Mouse (Mus musculus): Measurements from ENCODE around the gene Rabgef1.
A peak's percentile ranks its signal among the peaks of the same experiment; 100 is the strongest.

The Rabgef1 gene

GRCm38 (mm10) chr5:130216781-130217180 lies 45.2 kb downstream of the Rabgef1 start, which contains the start of gene Tmem248:
Gene Tmem248, plus strand, starts transcription at chr5:130217081.
- no peak for DNase-seq (ENCODE audit: low read depth, low spot score)

- no peak for DNase-seq (ENCODE audit: low read depth, low spot score)
Measured at GRCm38 (mm10) chr5:130217406-130217805, 45.8 kb downstream of the Rabgef1 start.

DNA sequence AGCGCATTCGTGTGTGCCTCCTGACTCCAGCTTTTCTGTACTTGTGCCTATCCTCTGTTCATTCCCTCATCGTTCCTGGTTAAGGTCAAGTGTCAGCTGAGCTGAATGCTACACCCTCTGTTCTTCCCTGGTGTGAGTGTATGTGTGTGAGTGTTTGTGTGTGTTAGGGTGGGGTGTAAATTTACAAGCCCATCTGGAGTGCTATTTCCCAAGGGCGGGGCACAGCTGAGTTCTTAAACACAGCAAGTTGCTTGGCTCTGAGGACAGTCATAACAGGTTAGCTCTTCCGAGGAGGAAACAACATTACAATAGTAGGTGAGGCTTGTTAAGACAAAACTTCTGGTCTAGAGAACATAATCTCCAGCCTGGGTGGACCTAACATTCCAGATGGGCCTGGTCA lies 46.7 kb downstream of the Rabgef1 start:
- DNase-seq (ENCODE audit: low read depth, low spot score) = no peak

DNA sequence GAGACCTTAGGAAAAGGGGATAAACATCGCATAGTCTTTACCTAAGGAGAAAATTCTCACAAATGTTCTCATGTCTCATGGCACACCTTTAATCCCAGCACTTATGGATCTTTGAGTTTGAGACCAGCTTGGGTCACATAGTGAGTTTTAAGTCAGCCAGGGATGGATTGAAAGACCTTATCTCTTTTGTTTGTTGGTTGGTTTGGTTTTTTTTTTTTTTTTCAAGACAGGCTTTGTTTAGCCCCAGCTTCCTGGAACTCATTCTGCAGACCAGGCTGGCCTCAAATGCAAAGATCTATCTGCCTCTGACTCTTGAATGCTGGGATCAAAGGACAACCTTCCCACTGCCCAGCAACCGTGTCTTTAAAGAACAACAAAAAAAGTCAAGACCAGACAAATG lies 49.7 kb downstream of the Rabgef1 start:
- no peak for DNase-seq (ENCODE audit: low read depth, low spot score)

DNA sequence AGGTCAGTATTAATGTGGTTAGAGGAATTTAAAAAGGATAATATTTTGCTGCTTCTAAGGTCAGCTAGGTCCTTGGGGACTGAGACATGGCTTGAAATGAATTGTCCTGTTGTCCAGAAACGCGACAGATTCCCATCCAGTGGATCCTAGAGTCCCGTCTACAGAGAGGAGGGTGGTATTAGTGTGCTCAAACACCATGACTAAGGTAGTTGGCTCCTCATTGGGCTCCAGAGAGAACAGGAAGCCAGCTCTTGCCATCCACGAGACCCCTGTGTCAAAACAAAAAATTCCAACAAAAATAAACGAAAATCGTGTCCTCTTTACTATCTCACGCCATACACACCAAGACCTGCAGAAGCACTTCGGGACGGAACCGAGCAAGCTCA lies 50.2 kb downstream of the Rabgef1 start:
- no peak for DNase-seq (ENCODE audit: low read depth, low spot score)

DNA sequence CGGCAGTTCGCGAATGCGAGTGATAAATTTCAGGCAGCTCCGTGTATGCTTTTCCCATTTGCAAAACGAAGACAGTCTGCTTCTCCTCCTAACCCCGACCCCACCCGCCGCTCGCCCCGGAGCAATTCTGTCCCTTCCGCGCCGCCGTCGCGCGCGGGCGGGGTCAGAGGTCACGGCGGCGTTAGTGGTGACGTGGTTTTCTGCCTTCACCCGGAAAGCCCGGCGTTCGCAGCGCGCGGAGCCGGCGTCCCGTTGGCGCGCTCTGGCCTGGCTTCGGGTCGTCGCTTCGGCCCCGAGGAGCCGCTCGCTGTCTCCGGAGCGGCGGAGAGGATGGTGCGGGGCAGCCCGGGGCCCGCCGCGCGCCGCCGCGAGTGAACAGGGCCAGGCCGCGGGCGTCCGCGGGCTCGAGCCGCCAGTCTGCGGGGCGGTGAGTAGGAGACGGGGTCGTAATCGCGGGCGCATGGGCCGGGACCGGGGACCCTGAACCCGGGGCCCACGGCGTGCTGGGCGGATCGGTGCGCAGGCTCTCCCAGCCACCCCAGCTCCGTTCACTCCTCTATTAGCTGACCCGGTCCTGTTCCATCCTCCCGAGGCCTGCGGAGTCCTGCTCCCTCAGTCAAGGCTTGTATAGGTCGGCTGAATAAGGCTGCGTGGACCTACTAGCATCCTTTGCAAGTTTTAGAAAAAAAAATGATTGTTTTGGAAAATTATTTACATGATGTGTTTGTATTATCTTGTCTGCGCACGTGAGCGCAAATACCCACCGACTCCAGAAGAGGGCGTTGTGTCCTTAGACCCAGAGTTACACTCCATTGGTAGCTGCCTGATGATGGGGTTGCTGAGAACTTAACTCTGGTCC lies 50.8 kb downstream of the Rabgef1 start:
- peak; percentile 94 for DNase-seq (ENCODE audit: low read depth, low spot score)

- no peak for DNase-seq (ENCODE audit: low read depth, low spot score)
Measured at GRCm38 (mm10) chr5:130226790-130227189, 55.2 kb downstream of the Rabgef1 start.

DNA sequence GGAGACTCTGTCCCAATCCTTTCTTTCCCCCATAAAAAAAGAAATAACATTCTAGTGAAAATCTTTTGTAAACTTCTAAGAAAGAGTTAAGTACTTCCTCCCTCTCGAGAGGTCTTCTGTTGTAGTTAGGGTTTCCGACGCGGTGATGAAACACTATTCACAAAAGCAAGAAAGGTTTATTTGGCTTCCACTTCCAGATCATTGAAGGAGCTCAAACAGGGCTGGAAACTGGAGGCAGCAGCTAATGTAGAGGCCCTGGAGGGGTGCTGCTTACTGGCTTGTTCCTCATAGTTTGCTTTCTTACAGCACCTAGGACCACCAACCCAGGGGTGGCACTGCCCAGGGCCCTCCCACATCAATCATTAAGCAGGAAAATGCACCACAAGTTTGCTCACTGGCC lies 56.5 kb downstream of the Rabgef1 start:
- no peak for DNase-seq (ENCODE audit: low read depth, low spot score)

DNA sequence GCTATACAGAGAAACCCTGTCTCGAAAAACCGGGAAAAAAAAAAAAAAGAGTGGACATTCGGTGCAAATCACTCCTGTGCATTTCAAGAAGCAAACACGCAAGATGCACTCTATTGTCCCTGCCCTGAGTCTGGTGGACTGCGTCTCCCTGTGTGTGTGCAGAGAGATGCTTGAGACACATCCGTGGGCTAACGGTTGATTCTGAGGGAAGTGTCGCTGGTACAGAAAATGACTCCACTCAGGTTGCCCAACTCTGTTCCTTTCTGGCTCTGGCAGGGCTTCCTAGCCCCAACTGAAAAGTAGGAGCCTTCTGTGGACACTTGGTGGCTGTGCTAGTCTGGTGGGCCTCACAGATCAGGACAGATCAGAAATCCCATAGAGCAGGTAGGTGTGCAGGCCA lies 64.7 kb downstream of the Rabgef1 start:
- no peak for DNase-seq (ENCODE audit: low read depth, low spot score)

GRCm38 (mm10) chr5:130239236-130239635 lies 67.6 kb downstream of the Rabgef1 start:
- DNase-seq (ENCODE audit: low read depth, low spot score) = no peak

DNA sequence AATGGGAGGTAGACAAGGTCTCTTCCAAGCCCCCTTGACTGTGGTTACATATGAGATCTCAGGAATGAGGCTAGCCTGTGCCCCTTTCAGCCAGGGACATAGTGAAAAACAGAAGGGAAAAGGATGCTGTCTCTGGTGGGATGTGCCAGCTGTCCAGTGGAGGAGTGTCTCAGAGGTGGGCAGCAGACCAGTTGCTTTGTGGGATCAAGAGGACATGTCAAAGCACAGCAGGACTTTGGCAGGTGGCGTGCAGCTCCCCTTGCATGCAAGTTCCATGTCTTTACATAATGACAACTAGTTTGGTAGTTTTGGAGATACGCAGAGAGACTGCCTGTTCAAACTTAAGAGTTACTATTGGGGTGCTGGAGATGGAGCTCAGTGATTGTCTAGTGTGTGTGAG lies 68.3 kb downstream of the Rabgef1 start:
- no peak for DNase-seq (ENCODE audit: low read depth, low spot score)

DNA sequence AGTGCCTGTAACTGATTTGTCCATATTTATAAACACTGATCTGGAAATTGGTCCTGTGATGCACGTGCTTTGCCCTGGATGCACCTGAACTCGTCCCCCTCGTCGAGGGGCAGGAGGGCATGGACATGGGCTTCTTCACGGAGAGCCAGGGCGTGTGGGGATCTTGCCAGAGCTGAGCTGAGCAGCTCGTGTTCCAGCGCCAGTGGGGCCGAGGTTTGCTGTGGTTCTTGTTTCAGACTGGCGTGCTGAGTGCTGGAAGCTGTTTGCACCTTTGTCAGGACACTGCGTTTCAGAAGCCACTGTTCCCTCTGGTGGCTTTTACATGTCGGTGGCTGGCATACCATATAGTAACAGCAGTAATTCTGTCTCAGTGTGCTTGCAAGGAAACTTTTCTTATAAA lies 69.8 kb downstream of the Rabgef1 start:
- DNase-seq (ENCODE audit: low read depth, low spot score) = no peak

DNA sequence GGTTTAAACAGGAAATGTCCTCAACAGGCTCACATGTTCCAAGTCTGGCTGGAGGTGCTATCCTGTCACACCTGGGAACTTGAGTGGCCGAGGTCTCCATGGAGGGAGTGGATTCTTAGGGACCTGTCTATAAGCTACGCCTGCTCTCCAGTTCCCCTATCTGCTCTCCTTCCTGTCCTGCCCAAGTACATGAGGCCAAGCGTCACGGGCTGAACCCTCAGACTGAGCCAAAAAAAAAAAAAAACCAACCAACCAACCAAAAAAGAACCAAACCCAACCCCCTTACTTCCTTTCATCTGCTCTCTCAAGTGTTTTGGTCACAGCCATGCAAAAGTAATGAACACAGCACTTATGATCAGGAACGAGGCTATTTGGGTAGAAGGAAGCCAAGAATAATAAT lies 76.2 kb downstream of the Rabgef1 start:
- no peak for DNase-seq (ENCODE audit: low read depth, low spot score)

DNA sequence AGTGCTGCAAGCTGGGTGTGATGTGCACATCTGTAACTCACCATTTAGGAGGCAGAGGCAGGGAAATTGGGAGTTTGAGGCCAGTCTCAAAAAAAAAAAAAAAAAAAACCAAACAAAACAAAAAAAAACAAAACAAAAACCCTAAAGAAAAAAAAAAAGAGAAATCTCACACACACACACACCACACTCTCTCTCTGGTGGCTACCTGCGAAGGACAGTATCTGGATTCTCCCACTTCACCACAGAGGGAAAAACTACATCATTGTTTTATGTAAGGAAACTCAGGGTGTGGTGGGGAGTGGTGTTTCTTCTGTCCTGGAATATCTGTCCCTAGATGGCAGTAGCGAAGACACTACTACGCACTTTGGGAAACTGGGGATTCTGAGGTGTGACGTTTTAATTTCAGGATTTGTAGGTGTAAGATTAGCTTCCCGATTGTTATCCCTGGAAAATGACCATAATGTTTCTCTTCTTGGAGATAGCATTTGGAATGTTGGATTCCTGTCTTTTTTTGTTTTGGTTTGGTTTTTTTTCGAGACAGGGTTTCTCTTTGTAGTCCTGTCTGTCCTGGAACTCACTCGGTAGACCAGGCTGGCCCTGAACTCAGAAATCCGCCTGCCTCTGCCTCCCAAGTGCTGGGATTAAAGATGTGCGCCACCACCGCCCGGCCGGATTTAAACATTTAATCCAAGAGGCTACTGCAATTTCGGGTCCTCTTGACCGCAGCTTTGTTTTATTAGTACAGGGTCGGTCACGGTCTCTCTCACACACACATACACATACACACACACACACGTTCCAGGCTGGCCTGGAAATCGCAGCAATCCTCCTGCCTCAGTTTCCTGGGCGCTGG lies 82.8 kb downstream of the Rabgef1 start:
- DNase-seq (ENCODE audit: low read depth, low spot score) = peak; percentile 88

DNA sequence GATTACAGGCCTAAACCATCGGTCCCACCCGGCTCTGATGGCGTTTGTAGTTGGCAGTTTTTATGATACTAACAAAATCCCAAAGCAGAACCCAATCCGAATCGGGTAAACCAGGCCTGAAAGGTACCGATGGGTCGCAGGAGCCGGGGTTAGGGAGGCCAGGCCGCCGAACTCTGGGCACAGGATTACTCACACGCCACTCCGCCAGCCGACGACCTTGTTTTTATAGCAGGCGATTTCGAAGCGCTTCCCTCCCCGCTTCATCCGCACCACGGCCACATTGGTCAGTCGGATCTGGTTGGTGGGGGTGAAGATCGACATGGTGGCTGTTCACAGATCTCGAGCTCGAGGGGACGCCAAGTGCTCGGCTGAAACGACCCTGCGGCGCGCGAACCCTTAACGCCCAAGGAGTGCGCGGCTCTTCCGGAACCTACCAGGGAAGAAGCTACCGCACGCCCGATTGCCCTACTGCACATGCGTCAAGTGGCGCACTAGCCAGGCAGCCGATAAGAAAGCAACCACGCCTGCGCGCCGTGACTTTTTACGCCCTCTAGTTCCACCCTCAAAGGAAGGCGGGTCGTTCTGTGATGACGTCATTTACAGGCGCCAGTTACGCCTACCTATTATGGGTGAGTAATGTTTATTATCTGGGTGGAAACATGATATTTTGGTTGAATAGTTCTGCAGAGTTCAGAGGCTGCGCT lies 83.6 kb downstream of the Rabgef1 start, which contains the start of the genes Sbds and Tyw1:
Sbds (minus strand) TSS at position 514 of the 704 bp plus-strand sequence.
Tyw1 (plus strand) TSS at position 603 of the 704 bp plus-strand sequence.
- peak; percentile 100 for DNase-seq (ENCODE audit: low read depth, low spot score)

DNA sequence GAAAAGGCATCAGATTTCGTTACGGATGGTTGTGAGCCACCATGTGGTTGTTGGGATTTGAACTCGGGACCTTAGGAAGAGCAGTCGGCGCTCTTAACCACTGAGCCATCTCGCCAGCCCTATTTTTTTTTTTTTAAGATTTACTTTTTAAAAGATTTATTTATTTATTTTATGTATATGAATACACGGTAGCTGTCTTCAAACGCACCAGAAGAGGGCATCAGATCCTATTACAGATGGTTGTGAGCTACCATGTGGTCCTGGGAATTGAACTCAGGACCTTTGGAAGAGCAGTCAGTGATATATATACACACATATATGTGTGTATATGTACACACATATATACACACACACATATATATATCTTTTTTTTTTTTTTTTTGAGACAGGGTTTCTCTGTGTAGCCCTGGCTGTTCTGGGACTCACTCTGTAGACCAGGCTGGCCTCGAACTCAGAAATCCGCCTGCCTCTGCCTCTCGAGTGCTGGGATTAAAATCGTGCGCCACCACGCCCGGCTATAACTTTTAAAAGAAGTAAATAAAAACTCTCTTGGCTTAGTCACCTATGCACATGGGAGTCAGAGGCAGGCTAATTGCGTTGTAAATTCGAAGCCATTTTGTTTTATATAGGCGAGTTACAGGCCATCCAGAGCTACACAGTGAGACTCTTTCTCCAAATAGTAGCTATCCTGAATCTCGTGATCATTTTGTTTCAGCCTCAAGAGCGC lies 84.4 kb downstream of the Rabgef1 start:
- DNase-seq (ENCODE audit: low read depth, low spot score) = peak; percentile 20

- DNase-seq (ENCODE audit: low read depth, low spot score) = peak; percentile 99
Measured at GRCm38 (mm10) chr5:130256678-130257271, 85.2 kb downstream of the Rabgef1 start.

GRCm38 (mm10) chr5:130257303-130257702 lies 85.7 kb downstream of the Rabgef1 start:
- DNase-seq (ENCODE audit: low read depth, low spot score) = no peak

- DNase-seq (ENCODE audit: low read depth, low spot score) = peak; percentile 54
Measured at GRCm38 (mm10) chr5:130263454-130263853, 91.9 kb downstream of the Rabgef1 start.
